Mouse (Mus musculus) brown adipose tissue, adult 24 weeks (tissue): ENCODE results near the gene Ddc. TPM values are rescaled to one million over a fixed set of nuclear protein-coding genes. Genes with fewer than 3 reads are reported as not detected.
A peak's percentile ranks its signal among the peaks of the same experiment; 100 is the strongest.

Source experiments
- H3K27ac ChIP-seq: fragments of 200-500 bp; replicated peaks from 2 replicates; pipeline ENCODE4 v1.5.1; 2012; ENCODE audit warnings: low read depth, mild to moderate bottlenecking, low read length
- H3K4me1 ChIP-seq: fragments of 200-500 bp; 2 replicates; pipeline ENCODE4 v1.6.1; 2012; ENCODE audit warnings: low read length, mixed read lengths; ENCODE audit not compliant: control insufficient read depth, insufficient read depth, insufficient read length
- H3K4me3 ChIP-seq: fragments of 200-500 bp; 2 replicates; pipeline ENCODE4 v1.5.1; 2012; ENCODE audit warnings: low read depth, mild to moderate bottlenecking, low read length, moderate library complexity; ENCODE audit not compliant: insufficient read depth
- polyA plus RNA-seq: library from polyadenylated mRNA; stranded (reverse); fragments of >200 nt; gene quantifications from 2 replicates; pipeline ENCODE4 v1.2.4, GENCODE M21; 2012; ENCODE audit not compliant: missing spikeins, insufficient read depth, insufficient read length

Gene Ddc
- not detected in 2 replicates for polyA plus RNA-seq

DNA sequence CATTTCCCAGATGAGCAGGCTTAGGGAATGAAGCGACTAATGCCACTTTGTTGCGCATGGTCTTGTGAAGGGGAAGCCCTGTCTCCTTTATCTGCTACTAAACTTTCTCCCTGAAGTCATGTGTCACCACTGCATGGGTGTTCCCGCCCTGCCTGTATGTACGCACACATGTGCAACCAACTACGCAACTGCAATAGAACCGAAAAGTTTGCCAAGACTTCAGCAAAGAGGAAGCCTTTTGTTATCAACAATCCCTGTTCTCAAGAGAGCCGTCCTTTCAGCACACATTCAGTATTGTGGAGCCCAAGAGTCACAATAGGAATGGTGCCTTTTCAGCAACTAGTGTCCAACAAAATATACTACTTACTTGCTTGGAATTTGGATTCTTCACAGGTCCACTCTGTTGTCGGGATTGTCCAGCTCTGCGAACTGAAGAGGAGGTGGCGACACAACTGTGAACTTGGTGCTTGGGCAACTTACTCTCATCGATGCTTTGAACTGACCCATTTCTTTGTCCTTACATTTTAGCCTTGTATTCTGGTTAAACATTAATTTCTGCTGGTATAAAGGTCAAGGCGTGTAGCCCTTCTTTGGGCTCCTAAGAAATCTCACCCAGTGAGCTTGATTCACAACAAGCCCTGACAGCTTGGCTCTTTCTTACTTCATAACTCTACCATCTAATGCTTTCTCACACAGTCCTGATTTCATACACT is at the start of gene Ddc:
TSS of gene Ddc (minus strand) at position 500 of the 713 bp plus-strand sequence.
- H3K4me1 ChIP-seq: no peaks in the 10 kb centered on the region
- no peak within 1 kb of the TSS for H3K27ac ChIP-seq
- H3K4me3 ChIP-seq: no peak within 1 kb of the TSS

DNA sequence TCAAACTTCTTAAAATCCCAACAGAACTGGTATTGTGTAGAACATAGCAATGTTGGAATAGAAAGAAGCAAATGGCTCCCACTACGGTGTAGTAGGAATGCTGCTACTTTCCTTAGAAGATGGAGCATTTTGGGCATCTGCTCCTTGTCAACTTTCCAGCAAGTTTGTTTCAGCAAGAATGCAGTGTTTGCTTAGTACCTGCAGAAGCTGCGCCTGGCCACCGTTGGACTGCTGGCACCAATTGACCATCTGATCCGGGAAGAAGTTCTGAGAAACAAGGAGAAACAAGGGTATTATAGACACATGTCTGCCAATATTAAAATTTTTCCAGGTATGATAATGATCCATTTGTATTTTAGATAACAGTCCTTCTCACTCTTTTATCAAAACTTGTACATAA is 47.8 kb upstream of the Ddc start:
- H3K4me3 ChIP-seq: no peak overlapping the region

DNA sequence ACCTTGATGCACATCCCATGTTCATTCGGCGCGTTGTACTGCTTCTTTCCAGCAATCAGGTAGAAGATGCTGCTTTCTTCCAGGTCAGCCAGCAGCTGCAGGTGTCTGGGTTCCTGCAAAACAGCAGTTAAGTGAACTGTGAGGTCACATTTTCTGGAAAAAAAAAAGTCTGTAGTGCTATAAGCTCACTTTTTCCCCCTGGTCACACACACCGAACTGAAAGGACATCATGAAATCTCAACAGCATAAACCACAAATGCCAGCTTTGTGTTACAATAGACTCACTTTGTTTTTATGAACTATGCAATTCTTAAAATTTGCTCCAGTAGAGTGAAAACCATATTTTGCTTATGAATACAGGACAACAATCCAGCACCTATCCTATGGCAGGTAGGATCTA is 46.9 kb upstream of the Ddc start:
- H3K4me3 ChIP-seq: no peak overlapping the region
- H3K27ac ChIP-seq: no peak overlapping the region
- 0 out of 2 replicates have a peak, but pooled peaks cover 2% of the 10 kb centered on the region for H3K4me1 ChIP-seq

More for the DNA sequence above, 47.8 kb upstream of the Ddc start:
- 0 out of 2 replicates have a peak, but pooled peaks cover 2% of the 10 kb centered on the region for H3K4me1 ChIP-seq
- H3K27ac ChIP-seq: no peak overlapping the region

DNA sequence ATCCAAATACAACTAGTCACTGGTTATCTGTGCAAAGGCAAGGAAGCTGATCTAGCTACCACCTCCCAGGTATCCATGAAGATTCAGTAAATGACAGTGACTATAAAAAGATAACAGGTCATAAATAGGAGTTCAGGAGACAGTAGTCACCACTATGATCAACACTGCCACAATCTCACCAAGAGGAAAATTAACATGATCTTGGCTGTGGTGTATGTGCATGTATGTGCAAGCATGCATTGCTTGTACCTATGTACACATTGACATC is 46.1 kb upstream of the Ddc start:
- H3K4me1 ChIP-seq: 0 out of 2 replicates have a peak, but pooled peaks cover 2% of the 10 kb centered on the region
- H3K27ac ChIP-seq: no peak overlapping the region
- no peak overlapping the region for H3K4me3 ChIP-seq

DNA sequence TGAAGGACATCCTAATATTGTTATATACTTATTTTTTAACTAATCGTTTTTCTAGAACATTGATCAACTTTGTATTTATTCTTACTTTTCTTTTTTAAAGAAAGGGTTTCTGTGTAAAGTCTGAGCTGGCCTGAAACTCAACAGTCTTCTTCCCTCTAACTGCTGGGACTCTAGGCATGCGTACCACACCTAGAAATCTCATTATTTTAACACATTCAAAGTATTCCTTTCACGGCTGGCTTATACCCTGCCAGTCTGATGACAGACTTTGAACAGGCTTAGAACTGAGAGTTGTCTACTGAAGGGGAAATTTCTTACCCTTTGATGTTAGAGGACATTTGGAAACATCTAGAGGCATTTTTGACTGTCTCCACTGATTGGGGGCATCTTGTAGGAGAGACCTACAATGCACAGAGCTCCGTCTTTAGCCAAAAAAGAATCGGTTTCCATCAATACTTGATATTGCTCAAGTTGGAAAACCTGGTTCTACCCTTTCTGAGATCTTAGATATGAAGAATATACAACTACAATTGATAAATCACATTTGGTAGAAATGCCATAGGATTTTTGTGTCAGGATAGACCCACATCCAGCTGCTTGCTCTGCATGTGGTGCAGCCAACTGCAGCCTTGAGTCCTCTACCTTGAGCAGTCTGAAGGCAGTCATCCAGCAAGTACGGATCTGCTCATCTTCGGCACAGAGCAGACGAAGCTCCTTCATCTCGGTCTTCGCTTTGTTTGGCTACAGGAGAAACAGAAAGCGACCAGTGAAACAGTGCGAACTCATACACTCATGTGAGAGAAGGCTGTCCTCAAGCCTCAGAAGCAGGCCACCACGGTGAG is 45.5 kb upstream of the Ddc start:
- Histone ChIP-seq H3K4me3 (no peak overlapping the region), H3K27ac (no peak overlapping the region), H3K4me1 (0 out of 2 replicates have a peak, but pooled peaks cover 2% of the 10 kb centered on the region)

DNA sequence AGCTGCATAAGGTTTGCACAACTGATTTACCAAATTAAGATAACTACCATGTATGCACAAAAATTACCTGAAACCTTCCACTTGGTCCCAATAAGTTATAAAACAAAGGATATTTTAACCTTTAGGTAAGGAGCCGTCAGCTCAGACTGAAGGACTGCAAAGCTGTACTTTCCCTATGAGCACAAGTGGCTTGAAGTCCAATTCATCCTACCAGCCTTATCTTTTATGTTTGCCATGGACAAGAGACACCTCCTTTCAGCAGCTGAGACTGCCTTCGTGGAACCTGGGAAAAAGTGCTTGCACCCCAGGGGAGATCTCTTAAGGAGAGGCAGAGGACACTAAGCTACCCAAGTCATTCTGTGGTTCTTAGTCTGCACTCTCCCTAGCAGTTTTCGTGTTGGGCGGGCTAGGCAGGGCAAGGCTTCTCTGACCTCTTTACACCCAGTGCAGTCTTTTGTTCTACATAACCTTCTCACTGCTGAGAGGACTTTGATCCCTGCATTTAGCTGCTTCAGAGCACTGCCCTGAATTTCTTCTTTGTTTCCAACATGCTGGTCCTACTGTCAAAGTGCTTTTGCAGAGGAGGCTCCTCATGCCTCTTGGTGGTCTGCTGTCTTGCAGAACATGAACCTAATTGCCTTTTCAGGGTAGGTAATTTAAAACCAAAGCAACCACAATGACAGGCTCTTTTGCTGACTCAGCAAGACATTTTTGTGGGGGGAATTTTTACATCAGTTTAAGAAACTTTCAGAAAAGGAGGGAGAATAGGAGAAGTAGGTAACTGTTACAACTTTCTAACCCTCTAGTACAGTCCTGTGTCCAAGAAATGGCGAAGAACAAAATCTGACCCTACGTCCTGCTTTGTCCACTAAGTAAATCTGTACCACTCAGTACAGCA is 44.6 kb upstream of the Ddc start:
- Histone ChIP-seq H3K27ac (no peak overlapping the region), H3K4me3 (no peak overlapping the region), H3K4me1 (0 out of 2 replicates have a peak, but pooled peaks cover 2% of the 10 kb centered on the region)

DNA sequence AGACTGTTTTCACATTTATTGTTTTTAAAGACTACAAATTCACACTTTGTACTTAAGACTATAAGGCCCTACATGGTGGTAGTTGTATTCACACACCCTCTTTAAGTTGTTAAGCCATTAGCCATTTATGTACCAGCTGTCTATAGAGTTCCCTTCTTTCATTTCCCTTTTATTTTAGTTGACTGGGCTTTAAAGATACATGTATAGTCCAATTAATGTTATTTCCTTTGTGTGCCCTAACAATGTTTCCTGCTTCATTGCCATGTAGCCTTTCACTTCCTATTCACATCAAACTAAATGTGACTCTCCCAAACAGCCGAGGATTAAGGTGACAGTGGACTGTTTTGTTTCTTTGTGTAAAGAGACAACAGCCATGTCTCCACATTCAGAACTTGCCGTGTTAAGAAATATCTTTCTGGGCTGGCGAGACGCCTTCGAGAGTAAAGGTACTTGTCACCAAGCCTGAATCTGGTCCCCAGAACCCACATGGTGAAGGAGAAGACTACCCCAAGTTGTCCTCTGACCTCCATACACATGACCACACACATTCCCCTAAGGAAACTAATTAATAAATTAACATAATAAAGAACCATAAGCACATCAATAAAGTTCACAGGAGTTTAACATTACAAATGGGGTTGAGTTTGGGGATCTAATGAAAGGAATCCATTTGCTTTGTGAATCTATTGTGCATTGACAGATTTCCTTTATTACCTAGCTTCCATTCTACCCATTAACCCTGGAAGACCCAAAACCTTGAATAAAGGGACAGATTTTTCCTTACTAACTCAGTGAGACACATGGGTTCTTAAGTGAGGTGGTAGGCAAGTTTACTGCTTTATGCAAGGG is 43.1 kb upstream of the Ddc start:
- Histone ChIP-seq H3K4me3 (no peak overlapping the region), H3K27ac (peak overlapping the region; percentile 79), H3K4me1 (0 out of 2 replicates have a peak, but pooled peaks cover 2% of the 10 kb centered on the region)

DNA sequence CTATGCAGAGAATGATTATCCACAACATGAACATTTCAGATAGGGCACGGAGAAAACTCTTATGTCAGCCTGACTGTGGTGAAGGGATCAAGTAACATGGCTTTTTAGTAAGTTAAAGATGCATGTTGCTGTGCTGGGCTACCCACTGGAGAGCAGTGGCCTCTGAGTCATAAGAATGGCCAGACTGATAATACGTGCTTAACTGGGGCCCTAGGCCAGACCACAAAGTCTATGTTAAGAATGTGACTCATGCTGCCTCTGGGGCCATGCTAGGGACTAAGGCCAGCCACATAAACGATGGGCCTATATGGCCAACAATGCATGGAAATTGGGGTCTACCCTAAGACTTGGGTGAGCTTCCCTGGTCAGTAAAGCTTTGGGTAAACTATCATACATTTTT is 41.7 kb upstream of the Ddc start:
- H3K4me3 ChIP-seq: no peak overlapping the region
- 0 out of 2 replicates have a peak, but pooled peaks cover 2% of the 10 kb centered on the region for H3K4me1 ChIP-seq
- H3K27ac ChIP-seq: no peak overlapping the region

DNA sequence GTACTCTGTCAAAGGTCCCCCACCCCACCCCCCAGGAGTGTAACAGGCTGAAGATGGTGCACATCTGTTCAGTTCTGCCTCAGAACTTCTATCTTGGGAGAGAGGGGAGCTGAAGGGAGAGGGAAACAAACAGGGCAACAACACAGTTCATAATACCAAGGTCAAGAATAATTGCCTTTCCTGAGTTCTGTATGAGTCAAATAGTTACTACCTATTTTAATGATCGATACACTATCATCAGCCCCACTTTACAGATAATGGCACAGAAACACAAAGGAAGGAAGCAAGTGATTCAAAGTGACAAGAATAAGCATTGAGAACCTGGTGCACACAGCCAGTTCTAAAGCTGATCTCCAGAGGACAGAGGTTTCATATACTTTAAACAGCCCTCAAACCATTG is 40.6 kb upstream of the Ddc start:
- 0 out of 2 replicates have a peak, but pooled peaks cover 2% of the 10 kb centered on the region for H3K4me1 ChIP-seq
- H3K4me3 ChIP-seq: no peak overlapping the region
- H3K27ac ChIP-seq: no peak overlapping the region

DNA sequence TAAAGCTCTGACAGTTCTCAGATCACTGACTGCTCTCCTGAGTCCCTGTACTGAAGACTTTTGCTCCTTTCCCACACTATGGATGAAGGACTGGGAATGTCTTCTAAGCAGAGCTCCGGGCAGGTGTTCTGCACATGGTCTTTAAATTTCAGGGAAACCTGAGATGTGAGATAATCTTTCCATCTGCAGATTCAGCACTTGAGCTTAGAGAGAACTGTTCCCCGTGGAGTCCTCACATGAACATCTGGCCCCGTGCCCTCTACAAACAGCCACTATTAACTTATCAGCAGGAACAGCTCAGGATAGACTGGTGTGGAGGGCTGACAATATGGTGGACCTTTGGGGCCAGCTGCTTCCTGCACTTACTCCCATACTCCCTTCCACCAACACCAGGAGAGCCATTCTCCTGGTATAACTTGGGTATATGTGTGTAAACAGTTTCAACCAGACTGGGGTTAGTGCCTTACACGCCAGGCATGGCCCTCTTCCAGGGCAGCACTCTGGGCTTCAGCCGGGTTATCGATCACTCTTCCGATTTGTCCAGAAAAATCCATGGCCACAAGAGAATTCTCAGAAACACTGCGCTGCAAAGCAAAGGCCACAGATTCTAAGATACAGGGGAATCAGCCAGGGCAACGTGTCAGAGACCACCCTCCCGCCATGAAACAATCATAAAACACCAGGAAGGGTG is 39.5 kb upstream of the Ddc start:
- no peak overlapping the region for H3K4me3 ChIP-seq
- 0 out of 2 replicates have a peak, but pooled peaks cover under 1% of the 10 kb centered on the region for H3K4me1 ChIP-seq
- no peak overlapping the region for H3K27ac ChIP-seq

DNA sequence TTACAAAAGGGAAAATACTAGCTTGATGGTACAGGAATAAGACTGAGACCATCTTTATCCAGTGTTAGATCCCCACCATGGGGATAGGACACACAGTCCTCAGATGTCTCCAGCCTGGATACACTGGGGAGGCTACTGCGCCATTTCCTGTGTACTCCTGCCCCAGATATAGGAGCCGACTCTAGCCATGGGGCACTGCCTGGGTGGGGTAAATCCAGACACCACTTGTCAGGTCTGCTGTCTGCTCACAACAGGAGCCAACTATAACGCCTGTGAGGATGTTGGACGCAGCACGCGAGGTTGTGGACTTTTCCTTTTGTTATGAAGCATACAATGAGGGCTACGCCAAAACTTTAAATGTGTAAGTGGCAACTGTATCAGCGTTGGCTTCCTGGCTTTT is 36.9 kb upstream of the Ddc start:
- Histone ChIP-seq H3K4me3 (no peak overlapping the region), H3K4me1 (no peaks in the 10 kb centered on the region), H3K27ac (no peak overlapping the region)

DNA sequence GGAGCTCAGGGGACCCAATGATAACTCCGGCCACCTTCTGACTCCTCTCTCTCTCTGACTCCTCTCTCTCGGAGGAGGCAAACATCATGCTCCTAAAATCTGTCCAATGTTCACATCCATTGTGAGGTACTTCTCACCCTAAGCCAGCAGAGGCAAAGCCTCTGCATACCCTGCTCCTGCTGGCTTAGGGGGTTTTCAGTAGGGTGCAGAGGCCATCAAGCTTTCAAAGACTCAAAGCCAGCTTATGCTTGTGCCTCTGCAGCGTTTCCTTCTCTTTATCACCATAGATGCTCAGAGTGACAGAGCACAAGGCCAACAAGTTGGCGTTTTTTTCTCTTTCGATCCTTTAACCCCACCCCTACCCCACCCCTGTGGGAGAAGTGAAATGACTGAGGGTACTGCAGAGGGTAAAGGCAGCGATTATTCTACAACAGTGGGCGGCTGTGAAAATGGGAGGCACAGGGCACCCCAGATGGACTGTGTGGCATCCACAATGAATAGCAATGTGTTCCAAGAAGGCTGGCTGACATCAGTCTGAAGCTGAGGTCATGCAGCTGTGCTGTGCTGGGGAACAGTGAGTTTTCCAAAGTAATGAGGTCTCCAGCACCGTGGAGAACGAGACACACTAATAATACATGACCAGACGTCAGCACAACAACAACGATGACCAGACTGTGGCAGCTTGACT is 34.3 kb upstream of the Ddc start:
- no peaks in the 10 kb centered on the region for H3K4me1 ChIP-seq
- no peak overlapping the region for H3K27ac ChIP-seq
- no peak overlapping the region for H3K4me3 ChIP-seq

DNA sequence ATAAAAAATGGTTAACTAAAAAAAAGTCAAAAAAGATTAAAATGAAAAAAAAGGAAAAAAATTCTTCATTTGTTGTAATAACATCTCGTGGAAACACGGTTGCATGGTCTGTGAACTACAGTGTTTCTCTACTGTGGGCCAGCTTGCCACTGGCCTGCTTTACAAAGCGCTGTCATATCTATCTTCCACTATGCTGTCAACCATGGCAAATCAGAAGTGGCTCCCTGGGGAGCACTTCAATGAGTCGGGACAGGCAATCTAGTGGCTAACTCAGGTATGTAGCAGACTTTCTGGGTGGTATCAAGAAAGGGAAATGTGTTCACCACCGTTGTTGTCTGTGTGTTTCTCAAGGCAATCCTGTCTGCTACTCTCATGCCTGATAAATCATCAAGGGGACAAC is 33.7 kb upstream of the Ddc start:
- Histone ChIP-seq H3K27ac (no peak overlapping the region), H3K4me3 (no peak overlapping the region), H3K4me1 (no peaks in the 10 kb centered on the region)
